In the genomic region with DNA sequence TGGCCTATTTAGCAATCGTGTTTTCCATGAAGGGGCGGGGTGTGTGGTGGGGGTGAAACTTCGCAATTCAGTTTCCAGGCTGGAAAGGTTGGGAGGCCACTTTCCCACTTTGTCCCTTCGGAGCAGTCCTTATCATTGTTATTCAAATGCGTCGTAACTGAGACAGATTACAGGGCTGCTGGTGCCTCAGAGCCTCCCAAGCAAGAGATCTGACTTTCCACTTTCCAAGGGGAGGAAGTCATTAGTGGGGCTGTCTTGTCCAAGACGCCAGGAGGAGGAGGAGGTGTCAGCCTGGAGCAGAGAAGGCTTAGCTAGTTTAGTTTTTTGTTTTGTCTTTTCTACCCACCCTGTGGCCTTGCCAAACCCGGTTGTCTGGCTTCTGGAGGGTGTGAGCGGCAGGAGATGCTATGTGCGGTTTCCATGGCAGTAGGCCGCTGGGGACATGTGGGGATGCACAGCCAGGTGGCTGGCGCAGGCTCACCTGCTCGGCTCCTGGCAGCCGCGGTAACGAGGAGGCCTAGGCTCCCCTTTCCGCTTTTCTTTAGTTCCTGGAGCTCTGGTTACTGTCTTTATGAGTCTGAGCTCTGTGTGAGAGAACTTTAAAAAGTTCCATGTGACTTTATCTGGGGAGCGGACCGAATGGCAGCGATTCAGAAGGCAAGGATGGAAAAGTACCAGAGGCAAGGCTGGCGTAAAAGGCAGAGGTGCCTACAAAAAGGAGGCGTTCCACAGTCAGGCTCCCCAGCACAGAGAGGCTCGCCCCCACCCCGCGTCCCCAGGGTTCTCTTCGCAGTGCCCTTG, we compare ENCODE assay signal across 9 mouse cellular contexts. TPM values are rescaled to one million over a fixed set of nuclear protein-coding genes. Genes with fewer than 3 reads are reported as not detected.
DNase-seq lines count a peak whose midpoint lies in the region; ATAC-seq and TF ChIP-seq lines count a peak whose summit lies in the region.
"Had no signal": no experiment of that assay in that cellular context is flagged by ENCODE, and none has a peak within 500 bp of the region (broad histone marks: within the 10 kb centered on the region; RNA-seq: fewer than 3 reads in every experiment).

No protein-coding gene starts in this region.

- no peaks in the 10 kb centered on the region for H3K36me3 ChIP-seq in forebrain, embryonic 11.5 days (ENCODE audit: control insufficient read depth, insufficient read depth, low read length)
- H3K36me3 ChIP-seq in hindbrain, embryonic 13.5 days: no peaks in the 10 kb centered on the region
- H3K36me3 ChIP-seq in limb, embryonic 14.5 days (ENCODE audit: control insufficient read depth, insufficient read depth, low read length): no peaks in the 10 kb centered on the region
- H3K36me3 ChIP-seq: liver, embryonic 15.5 days had no signal

- DNase-seq in thymus, postnatal 4 days: peak; percentile 23
- DNase-seq in thymus, adult 18-20 months: no peak
- peak; percentile 60 for DNase-seq in forebrain, embryonic 11.5 days (ENCODE audit: low spot score)
- peak; percentile 64 for DNase-seq in limb, embryonic 14.5 days (ENCODE audit: low spot score)
- peak; percentile 29 for DNase-seq in ovary, postnatal 14 days (ENCODE audit: low spot score)
- no peak for DNase-seq in urinary bladder, postnatal 4 days (ENCODE audit: low spot score in 2 of 2)
- no peak for DNase-seq in spleen, adult 18-20 months

- peak overlapping the region; percentile 24; the same call in 1 of the 2 replicates for H3K9ac ChIP-seq in forebrain, embryonic 11.5 days (ENCODE audit: low read length)
- peak overlapping the region; percentile 31; the same call in 1 of the 2 replicates for H3K9ac ChIP-seq in hindbrain, embryonic 13.5 days
- H3K9ac ChIP-seq in limb, embryonic 14.5 days (ENCODE audit: low read depth, low read length, severe bottlenecking): peak overlapping the region; percentile 21; the same call in 1 of the 2 replicates
- H3K9ac ChIP-seq: liver, embryonic 15.5 days had no signal

- no peaks in the 10 kb centered on the region for H3K9me3 ChIP-seq in forebrain, embryonic 11.5 days (ENCODE audit: control insufficient read depth, low read length)
- no peaks in the 10 kb centered on the region for H3K9me3 ChIP-seq in hindbrain, embryonic 13.5 days
- H3K9me3 ChIP-seq in limb, embryonic 14.5 days (ENCODE audit: control insufficient read depth, low read length): no peaks in the 10 kb centered on the region
- H3K9me3 ChIP-seq: liver, embryonic 15.5 days had no signal

- H3K4me3 ChIP-seq in forebrain, embryonic 11.5 days (ENCODE audit: low read depth, low read length): no peak overlapping the region
- no peak overlapping the region for H3K4me3 ChIP-seq in hindbrain, embryonic 13.5 days
- peak overlapping the region; percentile 6; the same call in 1 of the 2 replicates for H3K4me3 ChIP-seq in limb, embryonic 14.5 days (replicated peaks; ENCODE audit: low read length)
- H3K4me3 ChIP-seq: liver, embryonic 15.5 days had no signal

- H3K4me2 ChIP-seq in forebrain, embryonic 11.5 days (ENCODE audit: low read depth, low read length, severe bottlenecking): peak overlapping the region; percentile 42
- H3K4me2 ChIP-seq in hindbrain, embryonic 13.5 days: peak overlapping the region; percentile 42
- H3K4me2 ChIP-seq in limb, embryonic 14.5 days (replicated peaks; ENCODE audit: low read depth, low read length, severe bottlenecking): peak overlapping the region; percentile 40
- H3K4me2 ChIP-seq: liver, embryonic 15.5 days had no signal

- no peak for ATAC-seq in forebrain, embryonic 11.5 days (replicated peaks; ENCODE audit: low FRiP score)
- peak; percentile 60; the same call in 1 of the 2 replicates for ATAC-seq in hindbrain, embryonic 13.5 days (ENCODE audit: low FRiP score)
- peak; percentile 76 for ATAC-seq in limb, embryonic 14.5 days (ENCODE audit: low FRiP score, low read depth)

- peaks cover 7% of the 10 kb centered on the region for H3K4me1 ChIP-seq in forebrain, embryonic 11.5 days (replicated peaks; ENCODE audit: control insufficient read depth, insufficient read depth, low read length)
- peaks cover 14% of the 10 kb centered on the region for H3K4me1 ChIP-seq in hindbrain, embryonic 13.5 days (replicated peaks)
- H3K4me1 ChIP-seq in limb, embryonic 14.5 days (ENCODE audit: control insufficient read depth, insufficient read depth, low read length): peaks cover 23% of the 10 kb centered on the region
- H3K4me1 ChIP-seq: liver, embryonic 15.5 days had no signal

- H3K27me3 ChIP-seq in forebrain, embryonic 11.5 days (ENCODE audit: control insufficient read depth, insufficient read depth, low read length): no peaks in the 10 kb centered on the region
- H3K27me3 ChIP-seq in hindbrain, embryonic 13.5 days: peaks cover 7% of the 10 kb centered on the region; the same call in 1 of the 2 replicates
- no peaks in the 10 kb centered on the region for H3K27me3 ChIP-seq in limb, embryonic 14.5 days (ENCODE audit: control insufficient read depth, insufficient read depth, low read length)

- H3K27ac ChIP-seq in forebrain, embryonic 11.5 days (ENCODE audit: low read depth, low read length): no peak overlapping the region
- H3K27ac ChIP-seq in hindbrain, embryonic 13.5 days: peak overlapping the region; percentile 42; the same call in 1 of the 2 replicates
- H3K27ac ChIP-seq in limb, embryonic 14.5 days (replicated peaks; ENCODE audit: low read depth, low read length): peak overlapping the region; percentile 56; the same call in 1 of the 2 replicates
- H3K27ac ChIP-seq: liver, embryonic 15.5 days had no signal

- WGBS in forebrain, embryonic 11.5 days: 4% methylated on average over 26 of the region's 26 CpGs
- WGBS in hindbrain, embryonic 13.5 days: 3% methylated on average over 26 of the region's 26 CpGs
- WGBS in limb, embryonic 14.5 days: 2% methylated on average over 26 of the region's 26 CpGs

- no peak for TF ChIP-seq POLR2A in limb, embryonic 14.5 days (IDR thresholded peaks at IDR 0.05; ENCODE audit: borderline replicate concordance, extremely low read depth, insufficient read depth, insufficient read length)

RNA-seq across cellular contexts. Expression of gene Rufy1, which starts 26.4 kb away (rescaled TPM):
- polyA plus RNA-seq in forebrain, embryonic 11.5 days (2014; fragmentation: Nextera tagmentation; extraction: Ambion mirVana): 23.9 and 26.7 TPM in 2 replicates
- 22.7 and 27.5 TPM in 2 replicates for polyA plus RNA-seq in hindbrain, embryonic 13.5 days (2015; fragmentation: Nextera tagmentation; extraction: Ambion mirVana)
- 16.5 and 20.3 TPM in 2 replicates for polyA plus RNA-seq in limb, embryonic 14.5 days (2012; rRNA removed)
- 24.9 and 26.9 TPM in 2 replicates for polyA plus RNA-seq in limb, embryonic 14.5 days (2014; fragmentation: Nextera tagmentation; extraction: Ambion mirVana)

Comparison
In these comparisons a context has a peak if more than half of its experiments do, and no peak if none do; other contexts are left out.
1. DNase-seq: peak in thymus, postnatal 4 days (single experiment), forebrain, embryonic 11.5 days (single experiment), limb, embryonic 14.5 days (single experiment) and ovary, postnatal 14 days (single experiment); none in thymus, adult 18-20 months (0 of 2), urinary bladder, postnatal 4 days (0 of 2) and spleen, adult 18-20 months (0 of 2).
2. Peak in every context shown above with its lines, with median percentiles within 50 percentile points of each other: H3K4me2 ChIP-seq and H3K9ac ChIP-seq.